Mouse (Mus musculus) MEL (cell line): Measurements from ENCODE around the gene Cdk2ap2. TPM values are rescaled to one million over a fixed set of nuclear protein-coding genes. Genes with fewer than 3 reads are reported as not detected.

Experiments used
- DNase-seq: peaks from one replicate; pipeline ENCODE4 v3.0.0; 2011; ENCODE audit warnings: low read depth, low spot score
- H3K27ac ChIP-seq: 2 replicates; pipeline ENCODE4 v1.5.1; 2012; ENCODE audit warnings: low read depth, mild to moderate bottlenecking, control low read depth, low read length, moderate library complexity; ENCODE audit not compliant: control insufficient read depth
- H3K27me3 ChIP-seq, 2 experiments: fragments of 150-350 bp in 1 of 2; sonication (generic) in 1 of 2; 2 replicates each; pipeline ENCODE4 v1.6.1; 2012; ENCODE audit warnings: low read length in 2 of 2, mild to moderate bottlenecking in 2 of 2, improper control_type of control experiment in 1 of 2, moderate library complexity in 1 of 2; ENCODE audit not compliant: insufficient read depth in 2 of 2, control insufficient read depth in 1 of 2
- H3K36me3 ChIP-seq, 2 experiments: 2 replicates each; pipeline ENCODE4 v1.6.1; 2012 to 2014; ENCODE audit warnings: low read length in 2 of 2, improper control_type of control experiment in 1 of 2, inconsistent platforms in 1 of 2, mild to moderate bottlenecking in 1 of 2; ENCODE audit not compliant: insufficient read depth in 2 of 2, control insufficient read depth in 1 of 2
- H3K4me1 ChIP-seq, 2 experiments: fragments of 150-350 bp in 1 of 2; sonication (generic) in 1 of 2; 2 replicates each; pipeline ENCODE4 v1.6.1; 2012; ENCODE audit warnings: low read length in 2 of 2, improper control_type of control experiment in 1 of 2, mild to moderate bottlenecking in 1 of 2; ENCODE audit not compliant: insufficient read depth in 2 of 2, control insufficient read depth in 1 of 2
- H3K4me3 ChIP-seq, 2 experiments: fragments of 150-350 bp in 1 of 2; sonication (generic) in 1 of 2; 2 replicates each; pipeline ENCODE4 v1.5.1; 2012; ENCODE audit warnings: low read depth in 2 of 2, low read length in 2 of 2, mild to moderate bottlenecking in 2 of 2, moderate library complexity in 2 of 2, control low read depth in 1 of 2, improper control_type of control experiment in 1 of 2; ENCODE audit not compliant: control insufficient read depth in 1 of 2, insufficient read depth in 1 of 2
- H3K79me2 ChIP-seq: 2 replicates; pipeline ENCODE4 v1.6.1; 2012; ENCODE audit warnings: mild to moderate bottlenecking, low read length, moderate library complexity; ENCODE audit not compliant: control insufficient read depth, poor library complexity, insufficient read depth
- H3K9ac ChIP-seq: 2 replicates; pipeline ENCODE4 v1.6.1; 2012; ENCODE audit warnings: low read depth, mild to moderate bottlenecking, control low read depth, low read length, moderate library complexity; ENCODE audit not compliant: control insufficient read depth, poor library complexity, severe bottlenecking
- H3K9me3 ChIP-seq: fragments of 150-350 bp; sonication (generic); replicated peaks from 2 replicates; pipeline ENCODE4 v1.6.1; 2012; ENCODE audit warnings: mild to moderate bottlenecking, low read length, improper control_type of control experiment, moderate library complexity; ENCODE audit not compliant: insufficient read depth
- BHLHE40 ChIP-seq: IDR thresholded peaks from 2 replicates; pipeline ENCODE4 v1.6.1; 2012; ENCODE audit warnings: low read depth, mild to moderate bottlenecking, inconsistent platforms, low read length, improper control_type of control experiment, borderline replicate concordance
- CHD1 ChIP-seq: IDR thresholded peaks from 2 replicates; pipeline ENCODE4 v1.6.1; 2012; ENCODE audit warnings: low read depth, mild to moderate bottlenecking, inconsistent platforms, low read length, improper control_type of control experiment
- CTCF ChIP-seq, 3 experiments: IDR thresholded peaks in 2 of 3; conservative IDR thresholded peaks in 1 of 3; 2 replicates each; pipeline ENCODE4 v1.5.1; 2011 to 2012; ENCODE audit warnings: low read length in 3 of 3, low read depth in 2 of 3, mild to moderate bottlenecking in 2 of 3, improper control_type of control experiment in 1 of 3, inconsistent platforms in 1 of 3, mixed read lengths in 1 of 3, moderate library complexity in 1 of 3; ENCODE audit not compliant: control insufficient read depth in 1 of 3, insufficient read depth in 1 of 3, poor library complexity in 1 of 3, severe bottlenecking in 1 of 3
- ELF1 ChIP-seq: IDR thresholded peaks from 2 replicates; pipeline ENCODE4 v1.6.1; 2014; ENCODE audit warnings: low read depth, mild to moderate bottlenecking, inconsistent platforms, low read length, improper control_type of control experiment, moderate library complexity
- GABPA ChIP-seq: IDR thresholded peaks from 2 replicates; pipeline ENCODE4 v1.6.1; 2012; ENCODE audit warnings: low read depth, mild to moderate bottlenecking, inconsistent platforms, low read length, improper control_type of control experiment, moderate library complexity
- GATA1 ChIP-seq: IDR thresholded peaks from 2 replicates; pipeline ENCODE4 v1.6.1; 2011; ENCODE audit warnings: low read depth, low read length, improper control_type of control experiment
- MAFK ChIP-seq: IDR thresholded peaks from 2 replicates; pipeline ENCODE4 v1.6.1; 2011; ENCODE audit warnings: low read depth, mild to moderate bottlenecking, low read length, improper control_type of control experiment, borderline replicate concordance
- MEF2A ChIP-seq: IDR thresholded peaks from 2 replicates; pipeline ENCODE4 v1.6.1; 2014; ENCODE audit warnings: low read depth, mild to moderate bottlenecking, inconsistent platforms, low read length, improper control_type of control experiment; ENCODE audit not compliant: poor library complexity, insufficient replicate concordance, severe bottlenecking; ENCODE audit errors: extremely low read depth
- MYB ChIP-seq: IDR thresholded peaks from 2 replicates; pipeline ENCODE4 v1.6.1; 2011; ENCODE audit warnings: mild to moderate bottlenecking, low read depth, low read length, improper control_type of control experiment
- MYC ChIP-seq: IDR thresholded peaks from 2 replicates; pipeline ENCODE4 v1.6.1; 2011; ENCODE audit warnings: low read depth, mild to moderate bottlenecking, low read length, improper control_type of control experiment, moderate library complexity
- NELFE ChIP-seq: IDR thresholded peaks from 2 replicates; pipeline ENCODE4 v1.6.1; 2011; ENCODE audit warnings: low read depth, low read length, improper control_type of control experiment
- NRF1 ChIP-seq: IDR thresholded peaks from 2 replicates; pipeline ENCODE4 v1.6.1; 2014; ENCODE audit warnings: low read depth, mild to moderate bottlenecking, inconsistent platforms, low read length, improper control_type of control experiment, moderate library complexity; ENCODE audit not compliant: poor library complexity, insufficient read depth, severe bottlenecking
- POLR2A ChIP-seq, 2 experiments: IDR thresholded peaks; 2 replicates each; pipeline ENCODE4 v1.6.1; 2011 to 2012; ENCODE audit warnings: low read length in 2 of 2, mild to moderate bottlenecking in 2 of 2, control low read depth in 1 of 2, improper control_type of control experiment in 1 of 2, low read depth in 1 of 2, moderate library complexity in 1 of 2; ENCODE audit not compliant: control insufficient read depth in 1 of 2, insufficient read depth in 1 of 2, poor library complexity in 1 of 2
- POLR2AphosphoS2 ChIP-seq: IDR thresholded peaks from 2 replicates; pipeline ENCODE4 v1.6.1; 2011; ENCODE audit warnings: low read length, improper control_type of control experiment
- RCOR1 ChIP-seq: IDR thresholded peaks from 2 replicates; pipeline ENCODE4 v1.6.1; 2012; ENCODE audit warnings: low read depth, mild to moderate bottlenecking, inconsistent platforms, low read length, improper control_type of control experiment
- SMC3 ChIP-seq: IDR thresholded peaks from 2 replicates; pipeline ENCODE4 v1.6.1; 2011; ENCODE audit warnings: low read depth, low read length, improper control_type of control experiment
- TAL1 ChIP-seq: IDR thresholded peaks from 2 replicates; pipeline ENCODE4 v1.6.1; 2012; ENCODE audit warnings: mild to moderate bottlenecking, inconsistent platforms, low read length, moderate library complexity, mixed read lengths
- UBTF ChIP-seq: IDR thresholded peaks from 2 replicates; pipeline ENCODE4 v1.6.1; 2012; ENCODE audit warnings: low read depth, mild to moderate bottlenecking, inconsistent platforms, low read length, improper control_type of control experiment, moderate library complexity, borderline replicate concordance; ENCODE audit not compliant: insufficient read depth
- USF1 ChIP-seq: IDR thresholded peaks from 2 replicates; pipeline ENCODE4 v1.6.1; 2014; ENCODE audit warnings: low read depth, mild to moderate bottlenecking, inconsistent platforms, low read length, improper control_type of control experiment, moderate library complexity
- ZNF384 ChIP-seq: IDR thresholded peaks from 2 replicates; pipeline ENCODE4 v1.6.1; 2012; ENCODE audit warnings: low read depth, mild to moderate bottlenecking, inconsistent platforms, low read length, improper control_type of control experiment
- polyA plus RNA-seq, 2 experiments: library from polyadenylated mRNA; stranded (reverse) in 1 of 2; unstranded in 1 of 2; fragments of >175 nt in 1 of 2; fragments of >200 nt in 1 of 2; gene quantifications; 2 replicates each; pipeline versions ENCODE4 v1.2.1 to v1.2.4; 2012; ENCODE audit warnings: low replicate concordance in 2 of 2, low read depth in 1 of 2; ENCODE audit not compliant: insufficient read length in 2 of 2, insufficient read depth in 1 of 2, missing spikeins in 1 of 2
- total RNA-seq: library from RNA; depleted of rRNA; stranded (reverse); fragments of 300-350 nt; gene quantifications from 2 replicates; pipeline ENCODE4 v1.2.3, GENCODE M21; 2012

The Cdk2ap2 gene
- total and polyA plus RNA-seq, 3 experiments = 53.5 to 97.6 TPM; not detected in 1

GRCm38 (mm10) chr19:4081394-4081793 is 15.6 kb upstream of the Cdk2ap2 start, which contains the start of gene Cabp2:
Gene Cabp2, plus strand, starts transcription at chr19:4081578.
- H3K27me3 ChIP-seq = peaks cover 1 to 2% of the 10 kb centered on the region in 2 experiments; a peak in 3 of 4 replicates
- H3K4me1 ChIP-seq = peaks cover 0 to 5% of the 10 kb centered on the region in 2 experiments; a peak in 1 of 4 replicates
- no peak for DNase-seq
- no peaks in the 10 kb centered on the region for H3K79me2 ChIP-seq
- no peak within 1 kb of the TSS for H3K27ac ChIP-seq
- no peaks in the 10 kb centered on the region for H3K36me3 ChIP-seq
- no peak for TF ChIP-seq MYB
- no peak for TF ChIP-seq CHD1
- TF ChIP-seq TAL1 = no peak
- TF ChIP-seq SMC3 = no peak
- no peak for TF ChIP-seq USF1
- no peak for TF ChIP-seq ELF1
- TF ChIP-seq GATA1 = no peak
- no peak for TF ChIP-seq ZNF384
- no peak for TF ChIP-seq MEF2A
- TF ChIP-seq MYC = no peak
- H3K4me3 ChIP-seq = no peak within 1 kb of the TSS
- H3K9ac ChIP-seq = no peak within 1 kb of the TSS
- no peaks in the 10 kb centered on the region for H3K9me3 ChIP-seq

GRCm38 (mm10) chr19:4082219-4082965 is 14.6 kb upstream of the Cdk2ap2 start:
- Histone ChIP-seq H3K4me1 (peaks cover 0 to 5% of the 10 kb centered on the region in 2 experiments; a peak in 1 of 4 replicates), H3K4me3 (no peak overlapping the region), H3K36me3 (no peaks in the 10 kb centered on the region), H3K9ac (no peak overlapping the region), H3K79me2 (no peaks in the 10 kb centered on the region), H3K9me3 (no peaks in the 10 kb centered on the region), H3K27ac (no peak overlapping the region), H3K27me3 (peaks cover 1% of the 10 kb centered on the region in 2 experiments; a peak in 3 of 4 replicates)
- TF ChIP-seq POLR2AphosphoS2 (no peak), BHLHE40 (no peak), NRF1 (no peak), ELF1 (no peak)
- no peak for DNase-seq

- Histone ChIP-seq H3K4me3 (no peak overlapping the region), H3K36me3 (no peaks in the 10 kb centered on the region), H3K9ac (no peak overlapping the region), H3K27ac (no peak overlapping the region), H3K4me1 (peaks cover 0 to 5% of the 10 kb centered on the region in 2 experiments; a peak in 1 of 4 replicates), H3K27me3 (peaks cover 0 to 1% of the 10 kb centered on the region in 2 experiments; a peak in 2 of 4 replicates), H3K79me2 (no peaks in the 10 kb centered on the region), H3K9me3 (no peaks in the 10 kb centered on the region)
- DNase-seq = no peak
- TF ChIP-seq MAFK (no peak), RCOR1 (no peak), CTCF (IDR thresholded peaks at IDR 0.05 in 2 of 3, conservative IDR thresholded peaks at IDR 0.05 in 1 of 3; ENCODE audit: control insufficient read depth in 1 of 3, insufficient read depth in 1 of 3, low read depth in 2 of 3, low read length in 3 of 3, poor library complexity in 1 of 3, severe bottlenecking in 1 of 3) (no peak), NELFE (no peak), POLR2A (IDR thresholded peaks at IDR 0.05; ENCODE audit: control insufficient read depth in 1 of 2, insufficient read depth in 1 of 2, low read depth in 1 of 2, low read length in 2 of 2, poor library complexity in 1 of 2) (no peak), USF1 (no peak), TAL1 (no peak), UBTF (no peak), GABPA (no peak), MYB (no peak)
Observed at GRCm38 (mm10) chr19:4083316-4083715, 13.7 kb upstream of the Cdk2ap2 start.
